Mouse (Mus musculus): Measurements from ENCODE around the gene Slc26a6. TPM values are rescaled to one million over a fixed set of nuclear protein-coding genes. Genes with fewer than 3 reads are reported as not detected.

Gene Slc26a6
- total RNA-seq, 2 experiments from 2014 or later = not detected

- peak; percentile 77 for ATAC-seq (replicated peaks; ENCODE audit: low FRiP score, poor library complexity, severe bottlenecking)
These were observed 20.5 kb upstream of the Slc26a6 start for GRCm38 (mm10) chr9:108832390-108833108.

DNA sequence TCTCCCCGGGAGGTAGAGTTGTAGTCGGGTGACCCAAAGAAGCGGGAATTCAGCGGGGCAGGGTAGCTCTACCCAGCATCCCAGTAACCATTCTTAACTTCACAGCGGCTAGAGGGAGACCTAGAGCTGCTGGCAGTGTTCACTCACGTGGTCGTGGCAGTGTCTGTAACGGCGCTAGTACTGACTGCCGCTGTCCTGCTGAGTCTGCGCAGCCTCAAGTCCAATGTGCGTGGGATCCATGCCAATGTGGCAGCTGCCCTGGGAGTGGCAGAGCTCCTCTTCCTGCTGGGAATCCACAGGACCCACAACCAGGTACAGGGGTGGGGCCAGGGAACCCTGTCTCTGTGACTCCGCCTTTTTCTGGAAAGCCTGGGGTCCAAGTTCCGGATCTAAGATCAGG is 10.1 kb upstream of the Slc26a6 start:
- ATAC-seq (replicated peaks; ENCODE audit: low FRiP score, poor library complexity, severe bottlenecking) = no peak

- no peak for ATAC-seq (replicated peaks; ENCODE audit: low FRiP score, poor library complexity, severe bottlenecking)
These were observed 7.7 kb upstream of the Slc26a6 start for GRCm38 (mm10) chr9:108845390-108845789.

GRCm38 (mm10) chr9:108847374-108847773 is 5.7 kb upstream of the Slc26a6 start:
- ATAC-seq (replicated peaks; ENCODE audit: low FRiP score, poor library complexity, severe bottlenecking) = no peak

GRCm38 (mm10) chr9:108848419-108848818 is 4.7 kb upstream of the Slc26a6 start:
- no peak for ATAC-seq (replicated peaks; ENCODE audit: low FRiP score, poor library complexity, severe bottlenecking)

GRCm38 (mm10) chr9:108853635-108854240 is 655 bp downstream of the Slc26a6 start:
- peak; percentile 92 for ATAC-seq (replicated peaks; ENCODE audit: low FRiP score, poor library complexity, severe bottlenecking)

GRCm38 (mm10) chr9:108854241-108854696 is 1.2 kb downstream of the Slc26a6 start:
- peak; percentile 83 for ATAC-seq (replicated peaks; ENCODE audit: low FRiP score, poor library complexity, severe bottlenecking)

DNA sequence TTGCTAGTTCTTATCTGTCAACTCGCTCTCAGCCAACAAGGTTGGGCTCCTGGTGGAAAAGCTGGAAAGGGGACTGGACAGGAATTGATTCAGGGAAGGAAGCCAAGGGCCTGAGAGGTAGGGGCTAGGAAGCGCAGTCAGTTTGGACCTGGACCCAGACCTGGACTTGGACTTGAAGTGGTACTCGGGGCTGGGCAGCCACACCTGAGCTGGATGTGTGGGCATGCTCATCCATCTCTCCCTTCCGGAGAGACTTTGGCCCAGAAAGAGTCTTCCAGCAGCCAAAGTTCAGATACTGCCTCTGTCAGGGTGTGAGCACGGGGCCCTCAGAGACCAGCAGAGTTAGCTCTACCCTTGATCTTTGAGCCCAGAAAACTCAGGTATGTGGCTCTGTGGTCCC is 2.3 kb downstream of the Slc26a6 start:
- no peak for ATAC-seq (replicated peaks; ENCODE audit: low FRiP score, poor library complexity, severe bottlenecking)

DNA sequence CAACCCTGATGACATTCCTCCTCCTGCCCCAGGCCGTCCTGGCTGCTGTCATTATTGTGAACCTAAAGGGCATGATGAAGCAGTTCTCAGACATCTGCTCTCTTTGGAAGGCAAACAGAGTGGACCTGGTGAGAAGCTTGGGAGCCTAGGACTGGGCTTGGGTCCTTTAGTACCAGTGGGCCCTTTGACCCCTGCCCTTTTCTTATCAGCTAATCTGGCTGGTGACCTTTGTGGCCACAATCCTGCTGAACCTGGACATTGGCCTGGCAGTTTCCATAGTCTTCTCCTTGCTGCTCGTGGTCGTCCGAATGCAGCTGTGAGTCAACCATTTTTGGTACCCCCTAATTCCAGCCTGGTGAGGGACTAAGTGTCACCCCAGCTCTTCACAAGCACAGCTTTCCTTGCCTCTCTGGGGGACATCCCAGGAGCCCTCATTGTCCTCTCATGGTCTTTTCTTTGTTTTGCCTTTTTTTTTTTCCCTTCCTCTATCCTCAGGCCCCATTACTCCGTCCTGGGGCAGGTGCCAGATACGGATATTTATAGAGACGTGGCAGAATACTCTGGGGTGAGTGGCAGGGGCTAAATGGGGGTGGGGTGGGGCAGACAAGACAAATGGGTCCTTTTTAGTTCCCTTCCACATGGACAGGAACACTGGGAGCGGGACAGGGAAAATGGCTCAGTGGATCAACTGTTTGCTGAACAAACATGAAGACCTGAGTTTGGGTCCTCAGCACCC is 5.9 kb downstream of the Slc26a6 start:
- no peak for ATAC-seq (replicated peaks; ENCODE audit: low FRiP score, poor library complexity, severe bottlenecking)

GRCm38 (mm10) chr9:108912308-108912707 is 59.2 kb downstream of the Slc26a6 start:
- ATAC-seq (replicated peaks; ENCODE audit: low FRiP score, poor library complexity, severe bottlenecking) = peak; percentile 19; the same call in 1 of the 2 replicates

DNA sequence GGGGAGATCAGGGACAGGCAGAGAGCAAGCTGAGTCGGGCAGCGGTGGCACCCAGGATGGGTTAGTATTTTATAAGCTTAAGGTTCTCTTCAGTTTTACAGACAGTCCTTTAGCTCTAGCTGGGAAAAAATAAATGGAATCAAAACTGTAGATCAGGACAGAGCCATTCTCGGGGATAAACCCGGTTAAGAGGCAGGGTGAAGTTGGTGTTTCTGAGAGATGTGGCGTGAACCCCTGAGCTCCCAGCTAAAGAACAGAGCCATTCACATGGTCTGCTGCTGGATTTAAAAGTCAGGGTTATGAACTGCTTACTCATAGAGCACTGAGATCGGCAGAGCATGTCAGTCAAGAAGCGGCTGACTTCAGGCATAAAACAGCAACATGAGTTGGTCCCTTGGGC is 60.1 kb downstream of the Slc26a6 start:
- ATAC-seq (replicated peaks; ENCODE audit: low FRiP score, poor library complexity, severe bottlenecking) = no peak

GRCm38 (mm10) chr9:108913621-108914020 is 60.5 kb downstream of the Slc26a6 start:
- no peak for ATAC-seq (replicated peaks; ENCODE audit: low FRiP score, poor library complexity, severe bottlenecking)

DNA sequence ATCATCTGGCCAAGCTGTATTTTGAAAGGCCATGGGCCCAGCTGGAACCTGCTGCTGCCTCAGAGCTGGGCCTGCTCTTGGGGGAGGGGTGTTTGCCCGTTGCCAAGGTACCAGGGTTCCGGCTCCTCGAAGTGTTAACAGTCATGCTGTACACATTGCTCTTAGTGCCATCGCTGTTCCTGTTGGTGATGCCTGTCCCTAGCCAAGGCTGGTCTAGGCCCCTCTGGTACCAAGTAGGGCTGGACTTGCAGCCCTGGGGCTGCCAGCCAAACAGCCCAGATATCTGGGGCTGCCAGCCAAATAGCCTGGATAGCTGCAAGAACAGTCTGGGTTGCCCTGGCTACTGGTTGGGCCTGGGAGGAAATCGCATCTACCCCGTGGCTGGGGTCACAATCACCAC is 61.4 kb downstream of the Slc26a6 start, which contains the start of gene Tmem89:
Tmem89 (plus strand) TSS at position 129 of the 400 bp plus-strand sequence.
- ATAC-seq (replicated peaks; ENCODE audit: low FRiP score, poor library complexity, severe bottlenecking) = no peak

- no peak for ATAC-seq (replicated peaks; ENCODE audit: low FRiP score, poor library complexity, severe bottlenecking)
These were observed 72.8 kb downstream of the Slc26a6 start for GRCm38 (mm10) chr9:108925897-108926296.

GRCm38 (mm10) chr9:108928424-108928823 is 75.3 kb downstream of the Slc26a6 start:
- no peak for ATAC-seq (replicated peaks; ENCODE audit: low FRiP score, poor library complexity, severe bottlenecking)

- ATAC-seq (replicated peaks; ENCODE audit: low FRiP score, poor library complexity, severe bottlenecking) = no peak
These were observed 82.9 kb downstream of the Slc26a6 start for GRCm38 (mm10) chr9:108935991-108936390.

DNA sequence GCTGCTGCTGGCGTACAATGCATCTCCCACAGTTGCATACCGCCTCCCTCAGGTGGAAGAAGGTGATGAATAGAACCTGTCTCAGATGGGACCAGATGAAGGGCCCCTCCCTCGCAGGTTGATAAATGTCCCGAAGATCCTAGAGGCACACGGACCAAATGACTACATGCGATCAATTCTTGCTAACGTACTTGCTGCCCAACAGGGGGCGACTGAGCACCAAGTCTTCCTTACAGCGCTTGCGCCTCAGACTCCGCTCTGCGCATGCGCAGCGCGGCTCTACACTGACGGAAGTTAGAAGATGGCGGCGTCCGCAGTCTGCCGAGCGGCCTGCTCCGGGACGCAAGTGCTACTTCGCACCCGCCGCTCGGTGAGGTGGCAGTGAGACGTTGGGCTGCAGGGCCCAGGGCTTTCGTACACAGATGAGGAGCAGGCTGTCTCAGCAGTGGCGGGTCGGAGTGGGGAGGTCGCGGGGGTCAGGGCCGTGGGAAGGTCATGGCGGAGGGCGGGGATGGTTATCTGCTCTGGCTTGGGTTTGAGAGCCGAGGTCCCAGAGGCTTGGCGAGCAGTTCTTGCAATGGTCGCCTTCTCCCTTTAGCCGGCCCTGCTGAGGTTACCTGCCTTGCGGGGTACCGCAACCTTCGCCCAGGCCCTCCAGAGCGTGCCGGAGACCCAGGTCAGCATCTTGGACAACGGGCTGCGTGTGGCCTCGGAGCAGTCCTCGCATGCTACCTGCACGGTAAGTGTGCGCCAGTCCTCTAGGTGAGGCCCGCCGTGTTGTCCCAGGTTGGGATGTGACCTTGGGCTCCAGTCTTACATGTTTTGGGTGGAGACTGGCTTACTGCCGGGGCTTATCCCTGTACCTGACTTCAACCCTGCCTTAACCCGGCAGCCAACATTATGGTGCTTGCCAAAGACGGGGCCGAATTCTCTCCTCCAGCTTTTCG is 83.6 kb downstream of the Slc26a6 start, which contains the start of gene Uqcrc1:
Uqcrc1 (plus strand) TSS at position 216 of the 947 bp plus-strand sequence.
- ATAC-seq (replicated peaks; ENCODE audit: low FRiP score, poor library complexity, severe bottlenecking) = peak; percentile 96

GRCm38 (mm10) chr9:108945111-108945510 is 92.0 kb downstream of the Slc26a6 start:
- ATAC-seq (replicated peaks; ENCODE audit: low FRiP score, poor library complexity, severe bottlenecking) = no peak

DNA sequence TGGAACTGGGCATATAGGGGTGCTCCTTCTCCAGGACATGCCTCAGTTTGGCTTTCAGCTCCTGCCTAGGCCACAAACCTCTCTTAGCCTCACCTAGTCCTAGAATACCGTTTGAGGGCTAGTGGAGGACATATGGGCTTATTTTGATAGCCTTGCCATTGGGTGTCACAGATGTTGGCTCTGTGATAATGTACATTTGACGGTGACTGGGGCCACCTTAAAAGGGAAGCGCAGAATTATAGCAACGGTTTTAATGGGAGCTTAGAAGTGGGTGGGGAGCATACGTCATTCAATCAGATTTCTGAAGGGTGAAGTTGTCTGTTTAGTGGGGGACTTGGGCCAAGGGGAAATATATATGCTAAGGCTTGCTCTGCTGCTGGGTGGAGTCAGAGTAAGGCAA is 92.5 kb downstream of the Slc26a6 start:
- no peak for ATAC-seq (replicated peaks; ENCODE audit: low FRiP score, poor library complexity, severe bottlenecking)

Data from erythroid progenitor cell, adult 5-6 weeks (primary cell).